Mouse (Mus musculus): ENCODE results near the gene 1700018F24Rik. TPM values are rescaled to one million over a fixed set of nuclear protein-coding genes. Genes with fewer than 3 reads are reported as not detected.
"Not testable (repeated sequence)": the region's sequence is repeated elsewhere in the genome, so short reads cannot be mapped to it uniquely, and the experiment has no call there.

1700018F24Rik gene
- polyA plus RNA-seq, 1 experiment = not detected

- no peak overlapping the region for H3K27ac ChIP-seq (ENCODE audit: insufficient read depth, low read depth, low read length)
- WGBS = 22% methylated on average over 3 of the region's 3 CpGs
- no peak overlapping the region for H3K4me3 ChIP-seq (ENCODE audit: low read depth, low read length)
- H3K27me3 ChIP-seq (ENCODE audit: control insufficient read depth, insufficient read depth, low read length) = no peaks in the 10 kb centered on the region
- H3K4me1 ChIP-seq (ENCODE audit: control insufficient read depth, insufficient read depth, insufficient read length, low read length) = no peaks in the 10 kb centered on the region
- TF ChIP-seq POLR2A (IDR thresholded peaks at IDR 0.05; ENCODE audit: low read depth, low read length) = no peak
- no peak for TF ChIP-seq CTCF (IDR thresholded peaks at IDR 0.05; ENCODE audit: extremely low read depth, insufficient read length, insufficient replicate concordance, low read depth, low read length)
- no peaks in the 10 kb centered on the region for H3K36me3 ChIP-seq (ENCODE audit: control insufficient read depth, insufficient read depth, low read length)
These were observed 26.1 kb downstream of the 1700018F24Rik start for GRCm38 (mm10) chr5:145068863-145069262.

GRCm38 (mm10) chr5:145069707-145070106 is 26.9 kb downstream of the 1700018F24Rik start:
- Histone ChIP-seq H3K27ac (ENCODE audit: insufficient read depth, low read depth, low read length) (no peak overlapping the region), H3K4me1 (ENCODE audit: control insufficient read depth, insufficient read depth, insufficient read length, low read length) (no peaks in the 10 kb centered on the region), H3K27me3 (ENCODE audit: control insufficient read depth, insufficient read depth, low read length) (no peaks in the 10 kb centered on the region), H3K4me3 (ENCODE audit: low read depth, low read length) (no peak overlapping the region), H3K36me3 (ENCODE audit: control insufficient read depth, insufficient read depth, low read length) (no peaks in the 10 kb centered on the region)
- WGBS = 0% methylated on average over 5 of the region's 5 CpGs
- peak; percentile 81; the same call in 1 of the 2 replicates for TF ChIP-seq CTCF (IDR thresholded peaks at IDR 0.05; ENCODE audit: extremely low read depth, insufficient read length, insufficient replicate concordance, low read depth, low read length)
- TF ChIP-seq POLR2A (IDR thresholded peaks at IDR 0.05; ENCODE audit: low read depth, low read length) = no peak

DNA sequence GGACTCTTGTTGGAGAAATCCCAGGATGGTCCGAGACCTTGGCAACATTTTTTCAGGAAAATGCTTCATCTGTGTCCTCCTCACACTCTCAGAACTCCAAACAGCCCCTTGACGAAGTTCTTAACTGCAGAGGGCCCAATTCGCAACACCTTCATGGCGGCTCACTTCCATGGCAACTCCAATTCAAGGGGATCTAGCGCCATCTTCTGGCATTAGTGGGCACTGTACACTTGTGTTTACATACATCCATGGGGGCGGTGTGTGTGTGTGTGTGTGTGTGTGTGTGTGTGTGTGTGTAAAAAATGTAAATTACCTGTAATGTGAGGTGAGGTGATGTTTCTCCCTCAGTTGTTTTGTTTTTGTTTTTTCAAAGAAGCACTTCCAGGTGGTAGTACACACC is 28.6 kb downstream of the 1700018F24Rik start:
- H3K27ac ChIP-seq (ENCODE audit: insufficient read depth, low read depth, low read length) = no peak overlapping the region
- no peaks in the 10 kb centered on the region for H3K36me3 ChIP-seq (ENCODE audit: control insufficient read depth, insufficient read depth, low read length)
- no peaks in the 10 kb centered on the region for H3K4me1 ChIP-seq (ENCODE audit: control insufficient read depth, insufficient read depth, insufficient read length, low read length)
- TF ChIP-seq POLR2A (IDR thresholded peaks at IDR 0.05; ENCODE audit: low read depth, low read length) (no peak), CTCF (IDR thresholded peaks at IDR 0.05; ENCODE audit: extremely low read depth, insufficient read length, insufficient replicate concordance, low read depth, low read length) (peak; percentile 10; the same call in 1 of the 2 replicates)
- WGBS = 55% methylated on average over 6 of the region's 6 CpGs
- H3K4me3 ChIP-seq (ENCODE audit: low read depth, low read length) = no peak overlapping the region
- no peaks in the 10 kb centered on the region for H3K27me3 ChIP-seq (ENCODE audit: control insufficient read depth, insufficient read depth, low read length)

GRCm38 (mm10) chr5:145075081-145075480 is 32.3 kb downstream of the 1700018F24Rik start:
- 48% methylated on average over 3 of the region's 3 CpGs for WGBS
- Histone ChIP-seq H3K36me3 (ENCODE audit: control insufficient read depth, insufficient read depth, low read length) (no peaks in the 10 kb centered on the region), H3K27ac (ENCODE audit: insufficient read depth, low read depth, low read length) (no peak overlapping the region), H3K4me3 (ENCODE audit: low read depth, low read length) (no peak overlapping the region), H3K4me1 (ENCODE audit: control insufficient read depth, insufficient read depth, insufficient read length, low read length) (no peaks in the 10 kb centered on the region), H3K27me3 (ENCODE audit: control insufficient read depth, insufficient read depth, low read length) (no peaks in the 10 kb centered on the region)
- no peak for TF ChIP-seq CTCF (IDR thresholded peaks at IDR 0.05; ENCODE audit: extremely low read depth, insufficient read length, insufficient replicate concordance, low read depth, low read length)
- no peak for TF ChIP-seq POLR2A (IDR thresholded peaks at IDR 0.05; ENCODE audit: low read depth, low read length)

DNA sequence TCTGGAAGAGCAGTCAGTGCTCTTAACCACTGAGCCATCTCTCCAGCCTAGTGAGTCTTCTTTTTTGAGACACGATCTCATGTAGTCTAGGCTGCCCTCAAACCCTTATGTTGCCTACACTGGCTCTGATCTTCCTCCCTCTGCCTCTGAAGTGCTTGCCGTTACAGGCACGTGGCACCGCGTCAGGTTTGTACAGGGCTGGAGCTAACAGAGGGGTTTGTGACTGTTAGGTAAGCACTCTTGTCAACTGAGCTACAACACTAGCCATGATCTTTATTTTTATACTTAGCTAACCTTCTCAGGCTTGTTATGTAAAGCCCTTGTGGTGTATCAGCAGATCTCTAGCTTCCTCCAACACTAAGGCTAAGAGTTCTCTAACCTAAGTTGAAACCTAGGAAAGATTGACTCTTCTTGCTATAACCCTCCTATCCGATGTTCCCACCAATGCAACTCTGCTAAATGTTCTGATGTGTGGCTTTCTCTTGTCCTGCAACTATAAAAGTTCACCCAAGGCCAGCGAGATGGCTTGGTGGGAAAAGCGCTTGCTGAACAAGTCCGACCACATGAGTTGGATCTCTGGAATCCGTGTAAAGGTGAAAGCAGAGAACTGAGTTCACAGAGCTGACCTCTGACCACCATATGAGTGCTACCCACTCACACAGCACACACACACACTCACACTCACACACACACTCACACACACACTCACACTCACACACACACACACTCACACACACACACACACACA is 39.2 kb downstream of the 1700018F24Rik start:
- Histone ChIP-seq H3K36me3 (ENCODE audit: control insufficient read depth, insufficient read depth, low read length) (0 out of 2 replicates have a peak, but pooled peaks cover 2% of the 10 kb centered on the region), H3K4me1 (ENCODE audit: control insufficient read depth, insufficient read depth, insufficient read length, low read length) (peaks cover 4% of the 10 kb centered on the region; the same call in 1 of the 2 replicates), H3K27ac (ENCODE audit: insufficient read depth, low read depth, low read length) (no peak overlapping the region), H3K4me3 (ENCODE audit: low read depth, low read length) (no peak overlapping the region), H3K27me3 (ENCODE audit: control insufficient read depth, insufficient read depth, low read length) (no peaks in the 10 kb centered on the region)
- 74% methylated on average over 10 of the region's 10 CpGs for WGBS
- no peak for TF ChIP-seq POLR2A (IDR thresholded peaks at IDR 0.05; ENCODE audit: low read depth, low read length)
- TF ChIP-seq CTCF (IDR thresholded peaks at IDR 0.05; ENCODE audit: extremely low read depth, insufficient read length, insufficient replicate concordance, low read depth, low read length) = no peak

GRCm38 (mm10) chr5:145083201-145083600 is 40.4 kb downstream of the 1700018F24Rik start:
- WGBS = 43% methylated on average over 6 of the region's 6 CpGs
- not testable (repeated sequence) for H3K27me3 ChIP-seq (ENCODE audit: control insufficient read depth, insufficient read depth, low read length); H3K27ac ChIP-seq (ENCODE audit: insufficient read depth, low read depth, low read length); H3K4me1 ChIP-seq (ENCODE audit: control insufficient read depth, insufficient read depth, insufficient read length, low read length); H3K36me3 ChIP-seq (ENCODE audit: control insufficient read depth, insufficient read depth, low read length)
- H3K4me3 ChIP-seq (ENCODE audit: low read depth, low read length) = peak overlapping the region; percentile 94

DNA sequence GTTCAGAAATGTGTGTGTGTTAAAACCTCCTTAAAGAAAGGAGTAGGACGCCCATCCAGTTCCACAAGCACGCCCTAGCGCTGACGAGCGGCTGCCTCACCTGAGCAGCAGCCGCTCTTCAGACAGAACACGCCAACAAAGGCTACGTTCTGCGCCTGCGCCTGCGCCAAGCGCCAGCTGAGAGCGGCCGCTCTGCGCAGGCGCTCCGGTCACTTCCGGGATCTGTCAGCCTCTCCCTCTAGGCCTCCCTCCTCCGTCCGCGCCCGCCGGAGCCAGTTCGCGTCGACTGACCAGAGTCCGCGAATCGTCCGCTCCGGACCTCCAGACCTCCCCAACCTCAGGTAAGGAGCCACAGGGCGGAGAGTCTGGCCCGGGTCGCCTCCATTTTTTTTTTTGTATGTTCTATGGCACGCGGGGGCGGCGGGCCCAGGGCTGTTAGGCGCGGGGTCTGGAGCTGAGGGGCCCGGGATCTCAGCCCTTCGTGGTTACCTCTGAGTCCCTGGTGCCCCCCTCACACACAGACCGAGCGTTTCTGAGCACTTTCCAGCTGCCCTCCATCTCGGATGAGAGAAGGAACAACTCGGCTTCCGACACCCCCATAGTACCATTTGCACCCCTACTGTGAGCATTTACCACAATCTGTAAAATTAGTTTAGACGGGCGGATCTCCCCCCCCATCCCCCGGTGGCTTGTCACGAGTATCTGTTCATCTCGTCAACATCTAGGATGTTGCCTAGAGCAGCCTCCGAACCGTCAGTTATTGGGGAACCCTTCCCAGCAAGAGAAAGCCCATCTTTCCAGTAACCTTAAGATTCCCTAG is 41.1 kb downstream of the 1700018F24Rik start, which contains the start of the genes Arpc1a and Kpna7:
Gene Arpc1a, plus strand, starts transcription at position 199 of the 820 bp plus-strand sequence.
Gene Kpna7, minus strand, starts transcription at position 399 of the 820 bp plus-strand sequence.
- Histone ChIP-seq H3K36me3 (ENCODE audit: control insufficient read depth, insufficient read depth, low read length) (peaks cover 3% of the 10 kb centered on the region; the same call in 1 of the 2 replicates), H3K27me3 (ENCODE audit: control insufficient read depth, insufficient read depth, low read length) (no peaks in the 10 kb centered on the region), H3K4me3 (ENCODE audit: low read depth, low read length) (peak within 1 kb of the TSS; percentile 94), H3K27ac (ENCODE audit: insufficient read depth, low read depth, low read length) (peak within 1 kb of the TSS; percentile 73), H3K4me1 (ENCODE audit: control insufficient read depth, insufficient read depth, insufficient read length, low read length) (peaks cover 4% of the 10 kb centered on the region)
- TF ChIP-seq CTCF (IDR thresholded peaks at IDR 0.05; ENCODE audit: extremely low read depth, insufficient read length, insufficient replicate concordance, low read depth, low read length) (no peak), POLR2A (IDR thresholded peaks at IDR 0.05; ENCODE audit: low read depth, low read length) (peak; percentile 94)
- under 1% methylated on average over 54 of the region's 54 CpGs for WGBS
